Mouse (Mus musculus): ENCODE measurements at regions not wholly inside any gene's neighbourhood (a gene's known extent, or its start where the extent isn't known, plus 50 kb on each side); places are given as distances from the start of the nearest gene placed in this dataset.

- no peak overlapping the region for H3K9ac ChIP-seq
- H3K9me3 ChIP-seq (replicated peaks) = no peaks in the 10 kb centered on the region
- no peaks in the 10 kb centered on the region for H3K4me1 ChIP-seq (replicated peaks)
- 50% methylated on average over 3 of the region's 3 CpGs for WGBS (ENCODE audit: insufficient replicate concordance)
- no peak overlapping the region for H3K4me3 ChIP-seq (replicated peaks)
- ATAC-seq (ENCODE audit: low read depth) (no peak), DNase-seq (no peak)
- H3K4me2 ChIP-seq = no peak overlapping the region
- H3K27me3 ChIP-seq = no peaks in the 10 kb centered on the region
- no peaks in the 10 kb centered on the region for H3K36me3 ChIP-seq
- no peak overlapping the region for H3K27ac ChIP-seq
Measured at GRCm38 (mm10) chr4:90003413-90003812, 215.2 kb upstream of the Zfp352 start.

- no peak for ATAC-seq (ENCODE audit: low read depth)
- Histone ChIP-seq H3K9me3 (replicated peaks) (no peaks in the 10 kb centered on the region), H3K27ac (no peak overlapping the region), H3K4me1 (replicated peaks) (no peaks in the 10 kb centered on the region), H3K4me2 (no peak overlapping the region), H3K9ac (no peak overlapping the region), H3K27me3 (no peaks in the 10 kb centered on the region), H3K4me3 (replicated peaks) (no peak overlapping the region), H3K36me3 (no peaks in the 10 kb centered on the region)
- 67% methylated on average over 1 of the region's 1 CpGs for WGBS (ENCODE audit: insufficient replicate concordance)
- no peak for DNase-seq
Measured at GRCm38 (mm10) chr4:90003898-90004297, 214.7 kb upstream of the Zfp352 start.

DNA sequence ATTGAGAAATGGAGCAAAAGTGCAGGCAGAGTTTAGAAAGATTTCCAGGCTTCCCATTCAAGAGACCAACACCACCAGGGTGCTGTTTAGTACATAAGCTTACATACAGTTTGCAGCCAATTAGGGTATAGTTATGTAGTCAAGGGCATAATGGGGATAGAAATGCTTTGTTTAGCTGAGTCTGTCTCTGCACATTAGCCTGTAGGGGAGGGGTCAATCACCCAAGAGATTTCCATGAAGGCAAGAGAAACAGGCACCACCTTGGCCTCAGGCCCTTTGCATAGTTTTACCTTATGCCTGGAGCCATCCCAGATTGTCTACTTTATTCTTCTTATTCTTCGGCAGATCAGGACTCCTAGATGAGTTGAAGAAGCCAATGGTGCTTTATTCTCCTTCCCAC lies 205.9 kb upstream of the Zfp352 start:
- WGBS (ENCODE audit: insufficient replicate concordance) = 58% methylated on average over 1 of the region's 1 CpGs
- Histone ChIP-seq H3K9ac (no peak overlapping the region), H3K27me3 (no peaks in the 10 kb centered on the region), H3K36me3 (no peaks in the 10 kb centered on the region), H3K4me3 (replicated peaks) (no peak overlapping the region), H3K4me2 (no peak overlapping the region), H3K4me1 (replicated peaks) (no peaks in the 10 kb centered on the region), H3K9me3 (replicated peaks) (no peaks in the 10 kb centered on the region), H3K27ac (no peak overlapping the region)
- ATAC-seq (ENCODE audit: low read depth) (no peak), DNase-seq (no peak)

GRCm38 (mm10) chr4:90014203-90014602 lies 204.4 kb upstream of the Zfp352 start:
- H3K36me3 ChIP-seq = no peaks in the 10 kb centered on the region
- no peak overlapping the region for H3K9ac ChIP-seq
- no peaks in the 10 kb centered on the region for H3K9me3 ChIP-seq (replicated peaks)
- no peak overlapping the region for H3K4me2 ChIP-seq
- no peaks in the 10 kb centered on the region for H3K4me1 ChIP-seq (replicated peaks)
- no peaks in the 10 kb centered on the region for H3K27me3 ChIP-seq
- no peak for ATAC-seq (ENCODE audit: low read depth)
- H3K4me3 ChIP-seq (replicated peaks) = no peak overlapping the region
- no peak overlapping the region for H3K27ac ChIP-seq
- DNase-seq = no peak
